Mouse (Mus musculus): ENCODE results near the gene Wdtc1.
A peak's percentile ranks its signal among the peaks of the same experiment; 100 is the strongest.

Wdtc1 gene

DNA sequence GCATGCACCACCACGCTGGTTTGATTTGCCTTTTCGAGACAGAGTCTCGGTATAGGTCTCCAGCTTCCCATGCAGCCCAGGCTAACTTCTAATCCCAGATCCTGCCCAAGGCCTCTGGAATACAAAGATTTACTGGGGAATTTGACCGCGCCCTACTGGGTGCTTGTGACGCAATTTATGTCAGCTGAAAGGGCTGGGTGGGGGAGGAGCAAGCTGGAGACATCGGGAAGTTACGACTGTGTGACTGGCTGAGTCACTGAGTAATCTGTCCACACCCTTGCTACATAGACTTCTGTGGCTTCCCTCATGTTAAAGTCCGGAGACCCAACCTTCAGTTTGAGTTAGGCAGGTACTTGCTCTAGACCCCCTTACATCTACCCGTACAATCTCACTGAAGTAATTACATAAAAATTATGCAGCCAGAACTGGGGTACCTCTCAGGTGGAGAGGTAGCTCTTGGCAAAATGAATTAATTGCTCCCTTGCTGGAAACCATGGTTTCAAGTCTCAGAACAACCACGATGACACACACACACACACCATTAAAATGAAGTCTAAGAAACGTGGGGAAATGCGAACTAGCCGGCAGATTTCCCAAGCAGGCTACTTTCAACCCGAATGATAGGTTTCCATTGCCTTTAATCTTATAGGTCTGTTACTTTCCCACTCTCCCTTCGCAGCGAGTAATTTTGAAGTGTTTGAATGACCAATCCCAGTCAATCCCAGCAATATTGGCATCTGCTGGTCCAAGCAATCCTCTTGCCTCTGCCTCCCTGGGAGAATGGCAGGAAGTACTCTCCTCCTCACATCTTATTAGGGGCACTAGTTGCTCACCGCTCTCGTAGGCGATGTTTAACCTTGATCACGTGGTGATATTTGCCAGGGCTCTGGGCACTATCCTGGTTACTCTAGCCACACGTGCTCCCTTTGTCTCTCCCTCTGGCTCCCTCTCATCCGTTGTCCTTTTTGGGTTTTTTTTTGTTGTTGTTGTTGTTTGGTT, at the start of gene Wdtc1:
Wdtc1 (minus strand) TSS at position 115 of the 999 bp plus-strand sequence.
- DNase-seq (ENCODE audit: low spot score in 2 of 2): no peak

GRCm38 (mm10) chr4:133402011-133402410, 48.7 kb upstream of the Wdtc1 start:
- DNase-seq (ENCODE audit: low spot score in 2 of 2): no peak

GRCm38 (mm10) chr4:133400098-133400497, 46.8 kb upstream of the Wdtc1 start:
- DNase-seq (ENCODE audit: low spot score in 2 of 2): no peak

GRCm38 (mm10) chr4:133399509-133399908, 46.2 kb upstream of the Wdtc1 start:
- no peak for DNase-seq (ENCODE audit: low spot score in 2 of 2)

- no peak for DNase-seq (ENCODE audit: low spot score in 2 of 2)
These were observed 45.3 kb upstream of the Wdtc1 start for GRCm38 (mm10) chr4:133398619-133399018.

DNA sequence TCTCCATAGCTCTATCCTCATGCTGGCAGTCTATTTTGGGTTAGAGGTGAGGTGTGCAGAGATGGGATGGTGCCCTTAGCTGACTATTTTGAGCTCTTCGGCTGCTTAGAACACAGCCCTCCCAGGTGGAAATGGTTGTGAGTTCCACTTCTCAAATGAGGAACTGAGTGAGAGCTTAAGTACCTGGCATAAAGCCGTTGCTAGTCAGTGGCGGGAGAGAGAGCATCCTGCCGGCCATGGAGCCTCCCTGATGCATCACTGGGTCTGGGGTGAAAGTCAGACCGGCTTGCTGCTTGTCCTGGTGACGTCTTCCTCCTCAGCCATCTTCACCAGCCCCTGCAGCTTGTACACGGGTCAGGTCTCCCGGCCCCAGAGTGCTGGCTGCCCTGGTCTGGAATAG, 44.7 kb upstream of the Wdtc1 start:
- DNase-seq (ENCODE audit: low spot score in 2 of 2): no peak

DNA sequence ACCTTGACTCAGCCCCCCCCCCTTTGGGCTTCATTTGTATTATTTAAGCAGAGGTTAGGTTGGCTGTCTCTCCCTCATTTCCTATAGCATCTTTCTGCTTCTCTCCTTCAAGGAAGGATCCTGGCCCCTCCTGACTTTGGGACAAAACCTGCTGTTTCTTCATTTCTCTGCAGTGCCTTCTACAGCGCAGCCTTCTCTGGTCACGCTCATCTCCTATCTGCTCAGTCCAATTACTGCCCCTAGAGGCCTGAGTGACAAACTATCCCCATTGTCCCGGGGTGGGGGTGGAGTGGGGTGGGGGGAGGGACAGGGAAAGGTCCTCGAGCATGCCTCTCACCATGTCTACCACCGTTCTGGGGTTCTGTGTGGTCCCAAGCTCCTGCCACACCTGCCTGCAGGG, 44.0 kb upstream of the Wdtc1 start:
- no peak for DNase-seq (ENCODE audit: low spot score in 2 of 2)

- DNase-seq (ENCODE audit: low spot score in 2 of 2): no peak
These were observed 42.8 kb upstream of the Wdtc1 start for GRCm38 (mm10) chr4:133396079-133396478.

DNA sequence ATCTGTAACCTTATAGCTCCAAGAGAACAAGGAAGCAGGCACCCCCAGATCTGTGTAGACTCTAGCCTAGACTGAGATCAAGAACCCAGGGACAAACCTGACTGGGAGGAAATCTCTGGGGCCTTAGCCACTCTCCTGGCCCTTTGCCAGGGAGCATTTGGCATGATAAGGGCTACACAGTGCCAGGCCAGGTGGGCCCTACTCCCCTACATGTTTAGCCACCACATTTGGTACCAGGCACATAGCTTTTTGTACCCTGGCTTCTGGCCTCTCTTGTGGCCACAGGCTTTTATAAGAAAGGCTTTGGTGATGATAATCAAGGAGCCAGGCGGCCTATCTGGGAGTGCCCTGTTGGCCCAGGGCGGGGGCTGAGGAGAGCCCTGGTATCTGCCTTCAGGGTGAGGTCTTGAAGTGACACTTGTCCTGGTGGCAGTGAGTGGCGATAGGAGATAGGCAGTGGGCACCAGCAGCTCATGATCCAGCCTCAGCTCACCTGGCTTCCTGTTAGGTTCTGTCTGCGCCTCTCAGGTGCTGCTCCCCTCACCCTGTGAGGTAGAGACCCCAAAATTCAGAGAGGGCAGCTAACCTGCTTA, 41.8 kb upstream of the Wdtc1 start:
- DNase-seq (ENCODE audit: low spot score in 2 of 2): no peak

- peak; percentile 60 to 61 for DNase-seq (ENCODE audit: low spot score in 2 of 2)
These were observed 38.1 kb upstream of the Wdtc1 start for GRCm38 (mm10) chr4:133391185-133392040.

DNA sequence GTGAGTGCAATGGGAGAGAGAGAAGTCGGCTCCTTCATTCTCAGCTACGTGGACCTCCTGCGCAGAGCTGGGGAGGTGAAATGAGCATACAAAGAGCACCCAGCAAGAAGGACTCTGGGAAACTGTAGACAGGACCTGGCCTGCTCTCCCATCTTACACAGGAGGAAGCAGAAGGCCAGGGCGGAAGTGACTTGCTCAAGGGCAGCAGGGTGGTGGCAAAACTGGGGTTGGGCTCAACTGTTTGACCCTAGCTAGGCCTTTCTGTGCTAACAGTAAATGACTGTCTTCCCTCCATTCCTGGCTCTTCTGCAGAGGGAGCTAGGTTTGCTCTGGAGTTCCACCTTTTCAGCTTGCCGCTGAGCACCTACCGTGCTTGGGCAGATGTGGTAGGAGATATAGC, 37.3 kb upstream of the Wdtc1 start:
- no peak for DNase-seq (ENCODE audit: low spot score in 2 of 2)

DNA sequence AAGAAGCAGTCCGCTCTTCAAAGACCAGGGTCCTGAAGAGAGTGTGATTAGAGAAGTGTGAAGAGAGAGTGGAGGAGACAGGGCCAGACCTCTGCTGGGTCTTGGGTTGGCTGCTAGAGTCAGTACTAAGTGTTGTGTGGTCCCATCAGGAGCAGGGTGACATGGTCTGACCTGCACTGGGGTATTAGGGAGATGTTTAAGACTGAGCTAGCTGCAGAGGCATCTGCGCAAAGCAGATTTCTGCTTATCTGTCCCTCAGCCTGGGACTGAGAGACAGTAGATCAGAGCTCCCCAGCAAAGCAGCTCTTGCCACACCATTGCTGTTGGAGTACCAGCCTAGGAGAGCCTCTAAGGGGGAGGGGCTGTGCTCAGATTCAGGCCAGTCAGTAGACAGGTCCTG, 36.8 kb upstream of the Wdtc1 start:
- no peak for DNase-seq (ENCODE audit: low spot score in 2 of 2)

DNA sequence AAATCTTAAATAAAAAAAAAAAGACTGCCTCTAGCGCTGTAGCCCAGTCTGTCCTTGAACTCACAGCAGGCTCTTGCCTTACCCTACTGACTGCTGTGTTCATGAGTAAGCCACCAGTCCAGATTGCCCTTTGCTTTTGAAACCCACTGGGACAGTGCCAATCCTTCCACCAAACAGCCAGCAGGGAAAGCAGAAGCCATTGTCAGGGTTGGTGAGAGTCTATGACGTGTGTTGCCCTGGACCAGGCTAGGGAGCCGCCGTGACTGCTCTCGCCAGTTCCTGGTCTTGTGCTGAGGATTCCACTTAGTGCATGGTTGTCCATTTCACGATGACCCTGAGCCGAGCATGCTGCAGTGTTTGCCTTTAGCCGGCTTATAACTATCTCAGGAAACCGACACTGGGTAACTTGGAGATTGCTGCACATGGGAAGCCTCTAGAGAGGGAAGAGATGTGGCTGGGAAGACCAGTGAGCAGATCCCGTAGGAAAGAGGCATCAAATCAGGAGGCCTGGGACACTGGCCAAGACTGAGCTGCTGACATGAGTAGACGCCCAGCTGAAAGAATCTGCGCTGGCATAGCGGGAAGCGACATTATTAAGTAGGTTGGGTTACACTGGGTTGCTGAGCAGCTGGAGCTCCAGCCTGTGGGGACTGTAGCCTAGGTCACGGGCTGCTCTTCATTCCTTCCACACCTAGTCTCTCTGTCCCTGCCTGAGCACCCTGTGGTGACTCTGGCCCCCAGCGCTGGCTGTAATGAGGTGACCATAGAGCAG, 35.7 kb upstream of the Wdtc1 start:
- no peak for DNase-seq (ENCODE audit: low spot score in 2 of 2)

DNA sequence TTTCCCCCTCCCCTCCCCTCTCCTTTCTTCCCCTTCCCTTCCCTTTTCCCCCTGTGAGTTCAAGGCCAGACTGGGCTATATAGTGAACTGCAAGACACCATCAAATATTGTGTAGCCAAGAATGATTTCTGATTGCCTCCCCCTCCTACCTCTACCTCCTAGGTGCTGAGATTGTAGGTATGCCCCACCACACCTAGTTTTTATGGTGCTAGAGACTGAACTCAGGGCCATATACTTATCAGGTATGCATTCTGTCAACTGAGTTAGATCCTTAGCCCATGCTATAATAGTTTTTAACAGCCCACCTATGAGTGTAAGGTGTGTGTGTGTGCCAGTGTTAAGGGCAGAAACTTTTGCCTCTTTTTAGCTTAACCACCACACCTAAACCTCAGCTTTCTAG, 33.8 kb upstream of the Wdtc1 start:
- no peak for DNase-seq (ENCODE audit: low spot score in 2 of 2)

DNA sequence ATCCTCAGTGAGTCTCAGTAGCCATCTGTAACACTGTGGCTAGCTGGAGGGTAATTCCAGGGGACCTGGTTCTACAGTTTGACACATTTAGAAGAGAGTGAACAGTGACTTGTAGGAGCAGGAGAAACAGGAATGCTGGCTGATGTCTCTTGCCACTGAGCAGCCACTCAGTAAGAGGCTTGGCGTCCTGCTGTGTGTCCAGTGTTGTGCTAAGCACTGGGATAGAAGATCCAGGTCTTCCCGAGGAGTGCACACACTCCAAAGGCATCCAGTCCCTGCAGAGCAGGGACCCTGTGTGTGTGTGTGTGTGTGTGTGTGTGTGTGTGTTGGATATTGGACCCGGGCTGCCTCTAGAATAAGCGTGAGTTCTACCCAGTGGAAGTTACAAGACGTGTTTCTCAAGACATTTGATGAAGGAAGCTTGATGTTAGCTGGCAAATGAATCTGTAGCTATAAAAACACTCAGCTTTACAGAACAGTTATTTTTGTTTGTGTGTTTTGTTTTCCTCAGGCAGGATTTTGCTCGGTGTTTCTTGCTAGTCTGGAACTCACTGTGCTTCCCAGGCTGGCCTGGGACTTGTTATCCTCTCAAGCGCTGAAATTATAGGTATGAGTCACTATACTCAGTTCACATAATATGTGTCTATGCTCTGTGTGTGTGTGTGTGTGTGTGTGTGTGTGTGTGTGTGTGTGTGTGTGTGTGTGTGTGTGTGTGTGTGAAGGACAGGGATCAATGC, 32.9 kb upstream of the Wdtc1 start:
- DNase-seq (ENCODE audit: low spot score in 2 of 2): no peak

- no peak for DNase-seq (ENCODE audit: low spot score in 2 of 2)
These were observed 27.9 kb upstream of the Wdtc1 start for GRCm38 (mm10) chr4:133381141-133381540.

- no peak for DNase-seq (ENCODE audit: low spot score in 2 of 2)
These were observed 27.3 kb upstream of the Wdtc1 start for GRCm38 (mm10) chr4:133380532-133380931.

DNA sequence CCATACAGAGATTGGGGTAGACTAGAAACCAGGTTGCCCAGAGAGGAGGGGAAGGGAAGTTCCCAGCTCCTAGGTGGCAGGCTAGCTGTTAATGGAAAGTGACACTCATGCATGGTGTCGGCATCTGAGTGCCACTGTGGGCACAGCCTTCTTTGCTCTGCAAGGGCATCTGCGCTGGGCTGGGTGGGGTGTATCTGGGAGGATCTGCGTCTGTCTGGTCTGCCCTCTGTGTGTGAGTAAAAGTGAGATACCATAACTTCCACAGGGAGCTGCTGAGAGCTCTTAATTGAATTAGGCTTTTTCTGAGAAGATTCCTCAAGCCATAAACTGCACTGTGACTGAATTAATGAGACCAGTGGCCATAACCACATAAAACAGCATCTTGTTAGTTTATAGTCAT, 26.6 kb upstream of the Wdtc1 start:
- DNase-seq (ENCODE audit: low spot score in 2 of 2): no peak

DNA sequence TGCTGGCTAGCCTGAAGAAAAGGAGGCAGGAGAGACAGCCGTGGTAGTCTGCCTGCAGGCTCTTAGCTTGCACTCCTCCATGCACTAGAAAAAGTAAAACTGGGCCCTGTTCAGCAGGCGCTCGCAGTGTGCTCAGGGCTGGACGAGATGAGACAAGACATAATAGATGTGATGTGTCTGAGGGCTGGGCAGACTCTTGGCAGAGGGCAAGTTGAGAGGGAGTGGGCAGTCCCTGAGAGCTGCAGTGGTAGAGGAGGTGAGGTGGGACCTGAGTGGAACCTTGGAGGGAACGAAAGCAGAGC, 25.7 kb upstream of the Wdtc1 start:
- DNase-seq (ENCODE audit: low spot score in 2 of 2): no peak

GRCm38 (mm10) chr4:133378236-133379045, 25.2 kb upstream of the Wdtc1 start:
- DNase-seq (ENCODE audit: low spot score in 2 of 2): no peak
